Mouse (Mus musculus): ENCODE measurements around the gene Dnmt3a. TPM values are rescaled to one million over a fixed set of nuclear protein-coding genes. Genes with fewer than 3 reads are reported as not detected.

Gene Dnmt3a
- polyA plus RNA-seq, 1 experiment from 2014 or later, result 65.3 TPM

DNA sequence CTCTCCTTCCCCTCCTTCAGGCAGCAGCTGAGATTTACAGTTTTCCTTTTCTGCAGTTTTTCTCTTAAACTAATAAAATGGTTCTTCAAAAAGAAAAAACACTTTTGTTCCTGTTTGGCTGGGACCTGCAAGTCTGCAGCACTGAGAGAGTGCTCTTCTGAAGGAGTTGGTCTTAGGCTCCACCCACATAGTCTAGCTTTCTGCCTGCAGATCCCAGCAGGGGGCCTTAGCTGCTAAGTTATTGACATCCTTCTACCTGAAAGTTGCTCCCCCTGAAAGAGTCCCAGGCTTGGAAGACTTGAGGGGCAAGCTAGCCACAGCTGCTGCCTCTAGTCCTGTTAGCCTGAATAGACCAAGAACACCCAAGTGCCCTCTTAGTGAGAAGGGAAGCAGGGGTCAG, 100.5 kb downstream of the Dnmt3a start:
- no peaks in the 10 kb centered on the region for H3K9me3 ChIP-seq (ENCODE audit: control insufficient read depth, low read length)
- H3K4me3 ChIP-seq (replicated peaks; ENCODE audit: low read depth, low read length), result no peak overlapping the region
- DNase-seq, result no peak
- H3K27ac ChIP-seq (replicated peaks; ENCODE audit: low read depth, low read length), result no peak overlapping the region
- H3K36me3 ChIP-seq (ENCODE audit: control insufficient read depth, insufficient read depth, low read length), result peaks cover 90% of the 10 kb centered on the region
- H3K4me1 ChIP-seq (ENCODE audit: control insufficient read depth, insufficient read depth, low read length), result no peaks in the 10 kb centered on the region
- no peak for ATAC-seq (ENCODE audit: low FRiP score, low TSS enrichment)
- H3K27me3 ChIP-seq (ENCODE audit: control insufficient read depth, insufficient read depth, low read length), result no peaks in the 10 kb centered on the region
- H3K9ac ChIP-seq (replicated peaks; ENCODE audit: low read length), result no peak overlapping the region
- no peak overlapping the region for H3K4me2 ChIP-seq (ENCODE audit: low read length)

- Histone ChIP-seq H3K9me3 (ENCODE audit: control insufficient read depth, low read length) (no peaks in the 10 kb centered on the region), H3K4me3 (replicated peaks; ENCODE audit: low read depth, low read length) (no peak overlapping the region), H3K27me3 (ENCODE audit: control insufficient read depth, insufficient read depth, low read length) (no peaks in the 10 kb centered on the region), H3K9ac (replicated peaks; ENCODE audit: low read length) (0 out of 2 replicates have a peak overlapping the region, but pooled peaks have one; percentile 7), H3K4me2 (ENCODE audit: low read length) (no peak overlapping the region), H3K27ac (replicated peaks; ENCODE audit: low read depth, low read length) (no peak overlapping the region), H3K4me1 (ENCODE audit: control insufficient read depth, insufficient read depth, low read length) (no peaks in the 10 kb centered on the region), H3K36me3 (ENCODE audit: control insufficient read depth, insufficient read depth, low read length) (peaks cover 83% of the 10 kb centered on the region)
- ATAC-seq (ENCODE audit: low FRiP score, low TSS enrichment), result no peak
- no peak for DNase-seq
- WGBS, result 86% methylated on average over 4 of the region's 4 CpGs
These were observed 101.2 kb downstream of the Dnmt3a start for GRCm38 (mm10) chr12:3907008-3907407.

GRCm38 (mm10) chr12:3907418-3907817, 101.6 kb downstream of the Dnmt3a start:
- no peaks in the 10 kb centered on the region for H3K27me3 ChIP-seq (ENCODE audit: control insufficient read depth, insufficient read depth, low read length)
- 72% methylated on average over 13 of the region's 13 CpGs for WGBS
- no peak for DNase-seq
- H3K9ac ChIP-seq (replicated peaks; ENCODE audit: low read length), result no peak overlapping the region
- H3K4me1 ChIP-seq (ENCODE audit: control insufficient read depth, insufficient read depth, low read length), result no peaks in the 10 kb centered on the region
- no peaks in the 10 kb centered on the region for H3K9me3 ChIP-seq (ENCODE audit: control insufficient read depth, low read length)
- peaks cover 79% of the 10 kb centered on the region for H3K36me3 ChIP-seq (ENCODE audit: control insufficient read depth, insufficient read depth, low read length)
- H3K4me3 ChIP-seq (replicated peaks; ENCODE audit: low read depth, low read length), result no peak overlapping the region
- H3K27ac ChIP-seq (replicated peaks; ENCODE audit: low read depth, low read length), result no peak overlapping the region
- no peak for ATAC-seq (ENCODE audit: low FRiP score, low TSS enrichment)
- no peak overlapping the region for H3K4me2 ChIP-seq (ENCODE audit: low read length)

DNA sequence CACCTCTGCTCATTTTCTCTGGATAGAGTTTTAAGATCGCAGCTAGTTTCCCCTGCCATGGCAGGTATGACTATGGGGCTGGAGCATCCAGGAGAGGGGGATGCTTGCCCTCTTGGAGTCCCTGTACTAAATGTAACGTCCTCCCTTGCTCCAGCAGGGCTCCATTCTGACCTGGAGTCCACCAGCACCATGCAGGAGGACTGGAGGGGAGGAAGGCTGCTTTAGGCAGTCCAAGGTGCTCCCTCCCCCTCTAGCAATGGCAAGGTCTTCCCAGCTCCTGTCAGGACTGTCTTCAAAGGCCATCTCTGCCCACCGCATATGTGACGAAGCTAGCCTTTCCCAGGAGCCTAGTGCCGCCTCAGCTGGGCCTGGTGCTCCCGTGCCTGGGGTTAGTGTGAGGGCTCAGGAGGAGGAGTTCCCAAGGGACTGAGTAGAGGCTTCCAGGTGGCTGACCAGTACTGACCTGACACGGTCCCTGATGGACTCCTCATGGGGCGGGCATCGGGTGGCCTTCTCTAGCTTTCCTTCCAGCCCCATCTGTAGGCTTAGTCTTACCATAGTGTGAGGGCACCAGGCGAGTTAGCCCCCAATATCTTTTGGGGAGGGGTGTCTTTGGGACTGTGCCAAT, 104.8 kb downstream of the Dnmt3a start:
- Histone ChIP-seq H3K27ac (replicated peaks; ENCODE audit: low read depth, low read length) (no peak overlapping the region), H3K4me3 (replicated peaks; ENCODE audit: low read depth, low read length) (no peak overlapping the region), H3K4me2 (ENCODE audit: low read length) (no peak overlapping the region), H3K36me3 (ENCODE audit: control insufficient read depth, insufficient read depth, low read length) (peaks cover 60% of the 10 kb centered on the region), H3K9me3 (ENCODE audit: control insufficient read depth, low read length) (no peaks in the 10 kb centered on the region), H3K27me3 (ENCODE audit: control insufficient read depth, insufficient read depth, low read length) (no peaks in the 10 kb centered on the region), H3K9ac (replicated peaks; ENCODE audit: low read length) (no peak overlapping the region), H3K4me1 (ENCODE audit: control insufficient read depth, insufficient read depth, low read length) (no peaks in the 10 kb centered on the region)
- ATAC-seq (ENCODE audit: low FRiP score, low TSS enrichment) (peak; percentile 34; the same call in 1 of the 2 replicates), DNase-seq (no peak)
- WGBS, result 76% methylated on average over 10 of the region's 10 CpGs

GRCm38 (mm10) chr12:3911831-3912348, 106.1 kb downstream of the Dnmt3a start:
- DNase-seq, result no peak
- Histone ChIP-seq H3K4me2 (ENCODE audit: low read length) (no peak overlapping the region), H3K9ac (replicated peaks; ENCODE audit: low read length) (no peak overlapping the region), H3K9me3 (ENCODE audit: control insufficient read depth, low read length) (no peaks in the 10 kb centered on the region), H3K27me3 (ENCODE audit: control insufficient read depth, insufficient read depth, low read length) (no peaks in the 10 kb centered on the region), H3K27ac (replicated peaks; ENCODE audit: low read depth, low read length) (no peak overlapping the region), H3K4me3 (replicated peaks; ENCODE audit: low read depth, low read length) (no peak overlapping the region), H3K4me1 (ENCODE audit: control insufficient read depth, insufficient read depth, low read length) (no peaks in the 10 kb centered on the region), H3K36me3 (ENCODE audit: control insufficient read depth, insufficient read depth, low read length) (peaks cover 47% of the 10 kb centered on the region)
- ATAC-seq (ENCODE audit: low FRiP score, low TSS enrichment), result no peak
- WGBS, result 92% methylated on average over 7 of the region's 7 CpGs

DNA sequence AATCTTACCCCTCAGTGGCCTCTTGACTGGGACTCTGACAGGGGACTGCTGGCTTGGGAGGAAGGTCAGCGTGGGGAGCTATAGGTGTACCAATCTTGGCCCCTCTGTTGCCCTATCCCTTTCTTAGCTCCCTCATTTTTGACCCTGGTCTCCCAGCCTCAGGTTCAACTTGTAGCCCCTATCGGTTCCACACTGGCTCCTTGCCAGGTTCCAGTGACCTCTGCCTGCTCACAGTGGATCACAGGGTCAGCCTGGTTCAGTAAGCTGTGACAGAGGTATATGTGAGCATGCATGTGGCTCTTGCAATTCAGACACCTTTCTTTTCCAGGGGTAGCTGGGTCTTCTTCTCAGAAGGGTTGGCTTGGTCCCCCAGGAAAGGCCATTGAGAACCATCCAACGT, 110.0 kb downstream of the Dnmt3a start:
- Histone ChIP-seq H3K9ac (replicated peaks; ENCODE audit: low read length) (no peak overlapping the region), H3K9me3 (ENCODE audit: control insufficient read depth, low read length) (no peaks in the 10 kb centered on the region), H3K36me3 (ENCODE audit: control insufficient read depth, insufficient read depth, low read length) (peaks cover 11% of the 10 kb centered on the region; the same call in 1 of the 2 replicates), H3K27me3 (ENCODE audit: control insufficient read depth, insufficient read depth, low read length) (no peaks in the 10 kb centered on the region), H3K27ac (replicated peaks; ENCODE audit: low read depth, low read length) (no peak overlapping the region), H3K4me2 (ENCODE audit: low read length) (no peak overlapping the region), H3K4me3 (replicated peaks; ENCODE audit: low read depth, low read length) (no peak overlapping the region), H3K4me1 (ENCODE audit: control insufficient read depth, insufficient read depth, low read length) (peaks cover 5% of the 10 kb centered on the region; the same call in 1 of the 2 replicates)
- 90% methylated on average over 3 of the region's 3 CpGs for WGBS
- ATAC-seq (ENCODE audit: low FRiP score, low TSS enrichment), result no peak
- DNase-seq, result no peak

GRCm38 (mm10) chr12:3917668-3918341, 112.0 kb downstream of the Dnmt3a start:
- peak; percentile 56 for DNase-seq
- H3K9me3 ChIP-seq (ENCODE audit: control insufficient read depth, low read length), result no peaks in the 10 kb centered on the region
- H3K4me1 ChIP-seq (ENCODE audit: control insufficient read depth, insufficient read depth, low read length), result peaks cover 5% of the 10 kb centered on the region; the same call in 1 of the 2 replicates
- 17% methylated on average over 14 of the region's 14 CpGs for WGBS
- peak; percentile 64 for ATAC-seq (ENCODE audit: low FRiP score, low TSS enrichment)
- H3K4me3 ChIP-seq (replicated peaks; ENCODE audit: low read depth, low read length), result no peak overlapping the region
- no peak overlapping the region for H3K9ac ChIP-seq (replicated peaks; ENCODE audit: low read length)
- peak overlapping the region; percentile 15; the same call in 1 of the 2 replicates for H3K4me2 ChIP-seq (ENCODE audit: low read length)
- no peaks in the 10 kb centered on the region for H3K27me3 ChIP-seq (ENCODE audit: control insufficient read depth, insufficient read depth, low read length)
- H3K27ac ChIP-seq (replicated peaks; ENCODE audit: low read depth, low read length), result no peak overlapping the region
- peaks cover 7% of the 10 kb centered on the region; the same call in 1 of the 2 replicates for H3K36me3 ChIP-seq (ENCODE audit: control insufficient read depth, insufficient read depth, low read length)

DNA sequence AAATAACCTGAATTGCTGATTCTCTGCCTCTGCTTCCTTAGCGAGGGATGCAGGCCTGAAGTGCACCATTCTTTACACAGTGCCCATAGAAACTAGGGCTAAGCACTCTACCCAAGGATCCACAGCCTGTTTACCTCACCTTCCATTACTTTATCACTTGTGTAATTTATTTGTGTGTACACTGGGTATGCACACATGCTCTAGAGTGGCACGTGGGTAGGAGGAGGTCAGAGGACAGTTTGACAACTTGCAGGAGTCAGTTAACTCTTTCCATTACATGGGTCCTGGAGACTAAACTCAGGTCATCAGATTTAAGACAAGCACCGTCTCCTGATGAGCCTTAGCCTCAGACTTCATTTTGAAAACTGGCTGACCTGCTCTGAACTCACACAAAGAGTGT, 112.8 kb downstream of the Dnmt3a start:
- no peak overlapping the region for H3K4me2 ChIP-seq (ENCODE audit: low read length)
- DNase-seq, result no peak
- no peaks in the 10 kb centered on the region for H3K9me3 ChIP-seq (ENCODE audit: control insufficient read depth, low read length)
- ATAC-seq (ENCODE audit: low FRiP score, low TSS enrichment), result no peak
- peaks cover 5% of the 10 kb centered on the region; the same call in 1 of the 2 replicates for H3K4me1 ChIP-seq (ENCODE audit: control insufficient read depth, insufficient read depth, low read length)
- H3K9ac ChIP-seq (replicated peaks; ENCODE audit: low read length), result no peak overlapping the region
- H3K36me3 ChIP-seq (ENCODE audit: control insufficient read depth, insufficient read depth, low read length), result peaks cover 7% of the 10 kb centered on the region; the same call in 1 of the 2 replicates
- H3K27me3 ChIP-seq (ENCODE audit: control insufficient read depth, insufficient read depth, low read length), result no peaks in the 10 kb centered on the region
- WGBS, result 71% methylated on average over 3 of the region's 3 CpGs
- no peak overlapping the region for H3K27ac ChIP-seq (replicated peaks; ENCODE audit: low read depth, low read length)
- no peak overlapping the region for H3K4me3 ChIP-seq (replicated peaks; ENCODE audit: low read depth, low read length)

Measured in midbrain, embryonic 14.5 days (tissue).